Mouse (Mus musculus) myocyte (in vitro differentiated cells): ENCODE measurements at regions not wholly inside any gene's neighbourhood (a gene's known extent, or its start where the extent isn't known, plus 50 kb on each side); places are given as distances from the start of the nearest gene placed in this dataset.

ENCODE experiments used
- H3K27me3 ChIP-seq: one replicate; pipeline ENCODE4 v1.6.1; 2011; ENCODE audit not compliant: control insufficient read depth, insufficient read depth, insufficient read length
- H3K36me3 ChIP-seq: one replicate; pipeline ENCODE4 v1.6.1; 2011; ENCODE audit not compliant: control insufficient read depth, insufficient read depth
- H3K4me2 ChIP-seq: one replicate; pipeline ENCODE4 v1.6.1; 2011; ENCODE audit warnings: low read depth, control low read depth
- H3K4me3 ChIP-seq: one replicate; pipeline ENCODE4 v1.5.1; 2011; ENCODE audit warnings: mild to moderate bottlenecking, control low read depth, moderate library complexity
- H3K79me2 ChIP-seq: one replicate; pipeline ENCODE4 v1.6.1; 2011; ENCODE audit not compliant: control insufficient read depth, insufficient read depth
- H3ac ChIP-seq: one replicate; pipeline ENCODE4 v1.6.1; 2011; ENCODE audit not compliant: control insufficient read depth, insufficient read length
- CEBPB ChIP-seq: IDR thresholded peaks from 2 replicates; pipeline ENCODE4 v1.6.1; 2011; ENCODE audit warnings: mild to moderate bottlenecking, moderate library complexity; ENCODE audit not compliant: poor library complexity, insufficient read depth, severe bottlenecking
- E2F4 ChIP-seq: IDR thresholded peaks from one replicate; pipeline ENCODE4 v1.6.1; 2011; ENCODE audit warnings: mild to moderate bottlenecking, control low read depth, moderate library complexity; ENCODE audit not compliant: insufficient read depth
- MAX ChIP-seq: IDR thresholded peaks from one replicate; pipeline ENCODE4 v1.6.1; 2011; ENCODE audit warnings: low read depth, mild to moderate bottlenecking, control low read depth
- MYOD1 ChIP-seq, 3 experiments: IDR thresholded peaks; one replicate each; pipeline ENCODE4 v1.6.1; 2011; ENCODE audit warnings: control low read depth in 2 of 3, low read depth in 2 of 3, mild to moderate bottlenecking in 2 of 3, moderate library complexity in 1 of 3; ENCODE audit not compliant: insufficient read length in 2 of 3, control insufficient read depth in 1 of 3
- MYOG ChIP-seq, 3 experiments: IDR thresholded peaks; one replicate each; pipeline ENCODE4 v1.6.1; 2011; ENCODE audit warnings: control low read depth in 2 of 3, low read depth in 2 of 3, mild to moderate bottlenecking in 2 of 3; ENCODE audit not compliant: insufficient read length in 2 of 3, control insufficient read depth in 1 of 3, insufficient read depth in 1 of 3
- POLR2A ChIP-seq: IDR thresholded peaks from one replicate; pipeline ENCODE4 v1.6.1; 2011; ENCODE audit warnings: low read depth, mild to moderate bottlenecking, control low read depth, moderate library complexity; ENCODE audit not compliant: insufficient read length
- POLR2AphosphoS2 ChIP-seq: IDR thresholded peaks from one replicate; pipeline ENCODE4 v1.6.1; 2011; ENCODE audit warnings: low read depth, control low read depth; ENCODE audit not compliant: insufficient read length
- REST ChIP-seq: IDR thresholded peaks from one replicate; pipeline ENCODE4 v1.6.1; 2011; ENCODE audit warnings: mild to moderate bottlenecking, control low read depth, moderate library complexity; ENCODE audit not compliant: insufficient read depth, insufficient read length
- SRF ChIP-seq: IDR thresholded peaks from one replicate; pipeline ENCODE4 v1.6.1; 2011; ENCODE audit warnings: low read depth; ENCODE audit not compliant: control insufficient read depth, insufficient read length
- TCF12 ChIP-seq: IDR thresholded peaks from one replicate; pipeline ENCODE4 v1.6.1; 2011; ENCODE audit warnings: mild to moderate bottlenecking, control low read depth; ENCODE audit not compliant: poor library complexity, insufficient read depth, severe bottlenecking
- TCF3 ChIP-seq: IDR thresholded peaks from one replicate; pipeline ENCODE4 v1.6.1; 2011; ENCODE audit warnings: low read depth, control low read depth; ENCODE audit not compliant: insufficient read length
- USF1 ChIP-seq: IDR thresholded peaks from one replicate; pipeline ENCODE4 v1.6.1; 2011; ENCODE audit warnings: low read depth, mild to moderate bottlenecking, control low read depth, moderate library complexity

DNA sequence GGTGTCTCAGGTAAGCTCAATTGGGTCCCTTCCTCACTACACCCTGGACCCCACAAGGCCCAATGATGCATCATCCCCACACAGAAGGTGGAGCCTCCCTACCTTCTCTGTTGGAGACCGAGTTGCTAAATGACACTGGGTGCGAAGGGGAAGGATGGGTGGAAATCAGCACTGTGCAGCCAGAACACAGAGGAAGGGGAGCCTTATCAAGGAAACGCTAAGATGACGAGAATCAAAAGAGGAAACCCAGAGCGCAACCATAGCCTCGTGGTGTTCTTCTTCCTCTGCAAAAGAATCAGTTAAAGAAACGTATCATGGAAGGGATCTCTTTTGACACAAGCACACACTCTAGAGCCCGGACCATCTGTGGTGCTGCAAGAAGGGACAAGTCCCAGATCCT lies 64.6 kb downstream of the Hes1 start:
- H3K27me3 ChIP-seq = no peaks in the 10 kb centered on the region
- H3ac ChIP-seq = no peak overlapping the region
- TF ChIP-seq E2F4 = no peak
- no peak for TF ChIP-seq CEBPB
- TF ChIP-seq MYOD1 (IDR thresholded peaks at IDR 0.05; ENCODE audit: control insufficient read depth in 1 of 3, insufficient read length in 2 of 3, low read depth in 2 of 3) = no peak
- no peak for TF ChIP-seq MAX
- no peak for TF ChIP-seq POLR2AphosphoS2
- TF ChIP-seq TCF3 = no peak
- no peak for TF ChIP-seq MYOG (IDR thresholded peaks at IDR 0.05; ENCODE audit: control insufficient read depth in 1 of 3, insufficient read depth in 1 of 3, insufficient read length in 2 of 3, low read depth in 2 of 3)
- no peak for TF ChIP-seq USF1
- no peak for TF ChIP-seq REST
- TF ChIP-seq POLR2A = no peak
- TF ChIP-seq TCF12 = no peak
- TF ChIP-seq SRF = no peak
- H3K79me2 ChIP-seq = no peaks in the 10 kb centered on the region
- no peak overlapping the region for H3K4me3 ChIP-seq
- no peak overlapping the region for H3K4me2 ChIP-seq
- H3K36me3 ChIP-seq = no peaks in the 10 kb centered on the region

DNA sequence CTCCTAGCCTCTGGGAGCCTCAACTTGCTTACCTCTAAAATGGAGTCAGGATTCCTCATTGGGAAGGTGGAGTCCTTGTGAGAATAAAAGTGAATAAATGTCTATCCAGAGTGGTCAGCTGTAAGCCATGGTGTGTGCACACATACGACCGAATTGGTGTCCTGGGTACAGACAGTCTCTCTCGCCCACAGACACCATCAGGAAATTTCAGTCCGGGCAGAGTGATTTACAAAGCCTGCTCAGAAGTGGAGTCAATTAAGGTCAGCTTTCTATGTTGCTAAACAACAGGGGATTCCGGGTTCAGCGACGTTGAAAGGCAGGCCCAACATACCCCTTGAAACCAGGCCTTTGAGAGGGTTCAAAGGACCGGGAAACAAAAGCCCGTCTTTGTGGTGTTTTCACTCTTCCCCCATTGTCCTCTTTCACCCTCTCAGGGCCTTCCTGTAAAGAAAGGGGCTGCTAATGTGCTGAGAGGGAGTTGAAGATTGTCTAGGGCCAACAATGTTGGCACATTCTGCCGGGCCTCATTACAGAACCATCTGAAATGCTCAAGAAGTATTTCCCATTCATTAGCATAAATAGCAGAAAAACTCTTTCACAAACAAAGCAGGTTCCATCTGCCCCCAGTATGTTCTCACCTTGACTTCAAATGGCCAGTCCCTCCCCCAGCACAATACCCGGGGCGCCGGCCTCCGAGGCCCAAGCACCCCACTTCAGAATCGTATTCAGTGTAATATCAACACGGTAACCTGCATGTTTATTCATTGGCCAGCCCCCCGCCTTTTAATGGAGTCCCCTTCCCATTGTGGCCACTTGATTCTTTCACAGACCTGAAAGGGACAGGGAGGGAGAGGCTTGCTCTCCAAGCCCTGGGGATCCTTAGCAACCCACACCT lies 65.3 kb downstream of the Hes1 start:
- no peaks in the 10 kb centered on the region for H3K27me3 ChIP-seq
- no peak overlapping the region for H3ac ChIP-seq
- no peak overlapping the region for H3K4me3 ChIP-seq
- no peaks in the 10 kb centered on the region for H3K79me2 ChIP-seq
- no peaks in the 10 kb centered on the region for H3K36me3 ChIP-seq
- no peak overlapping the region for H3K4me2 ChIP-seq
- no peak for TF ChIP-seq TCF3
- TF ChIP-seq TCF12 = no peak
- TF ChIP-seq POLR2AphosphoS2 = no peak
- no peak for TF ChIP-seq MYOD1 (IDR thresholded peaks at IDR 0.05; ENCODE audit: control insufficient read depth in 1 of 3, insufficient read length in 2 of 3, low read depth in 2 of 3)
- no peak for TF ChIP-seq MYOG (IDR thresholded peaks at IDR 0.05; ENCODE audit: control insufficient read depth in 1 of 3, insufficient read depth in 1 of 3, insufficient read length in 2 of 3, low read depth in 2 of 3)
- no peak for TF ChIP-seq CEBPB
- no peak for TF ChIP-seq REST
- TF ChIP-seq USF1 = no peak
- TF ChIP-seq E2F4 = no peak
- TF ChIP-seq MAX = no peak
- TF ChIP-seq SRF = no peak
- no peak for TF ChIP-seq POLR2A

DNA sequence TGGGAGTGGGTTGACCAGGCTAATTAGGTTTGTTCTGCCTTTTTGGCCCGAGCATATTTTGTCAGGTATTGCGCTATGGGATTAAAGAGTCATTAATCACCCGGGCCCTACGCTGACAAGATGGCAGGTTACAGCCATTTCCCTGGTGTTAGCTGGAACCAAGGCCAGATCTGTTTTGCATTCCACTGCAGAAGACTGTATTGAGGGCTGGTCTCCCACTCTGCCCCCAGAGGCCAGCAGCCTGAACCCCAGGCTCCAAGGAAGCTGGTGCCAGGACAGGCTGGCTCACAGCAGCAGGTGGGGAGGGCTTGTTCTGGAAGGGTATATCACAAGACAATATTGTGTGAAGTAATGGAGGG lies 65.9 kb downstream of the Hes1 start:
- Histone ChIP-seq H3ac (no peak overlapping the region), H3K79me2 (no peaks in the 10 kb centered on the region), H3K4me3 (no peak overlapping the region), H3K27me3 (no peaks in the 10 kb centered on the region), H3K4me2 (no peak overlapping the region), H3K36me3 (no peaks in the 10 kb centered on the region)
- TF ChIP-seq SRF (no peak), MAX (no peak), USF1 (no peak), POLR2A (no peak), CEBPB (no peak), TCF12 (no peak), MYOG (IDR thresholded peaks at IDR 0.05; ENCODE audit: control insufficient read depth in 1 of 3, insufficient read depth in 1 of 3, insufficient read length in 2 of 3, low read depth in 2 of 3) (no peak)

DNA sequence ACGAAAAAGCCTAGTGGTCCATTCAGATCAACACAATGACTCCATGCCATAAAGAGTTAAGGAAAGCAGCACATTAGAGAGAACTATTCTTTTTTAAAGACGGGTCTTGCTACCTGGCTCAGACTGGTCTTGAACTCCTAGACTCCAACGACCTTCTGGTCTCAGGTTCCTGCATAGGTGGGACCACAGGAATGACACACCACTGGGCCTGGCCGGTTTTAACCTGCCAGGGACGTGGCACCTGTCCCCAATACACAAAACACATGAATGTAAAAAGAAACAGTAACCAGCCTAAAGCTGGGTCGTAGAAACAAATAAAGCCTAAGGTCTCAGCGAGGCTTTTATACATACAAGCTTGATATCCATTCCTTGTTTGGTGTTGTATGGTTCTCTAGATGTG lies 67.9 kb downstream of the Hes1 start:
- Histone ChIP-seq H3K4me3 (no peak overlapping the region), H3ac (no peak overlapping the region), H3K27me3 (no peaks in the 10 kb centered on the region), H3K4me2 (no peak overlapping the region), H3K79me2 (no peaks in the 10 kb centered on the region), H3K36me3 (no peaks in the 10 kb centered on the region)
- no peak for TF ChIP-seq MYOD1 (IDR thresholded peaks at IDR 0.05; ENCODE audit: control insufficient read depth in 1 of 3, insufficient read length in 2 of 3, low read depth in 2 of 3)

DNA sequence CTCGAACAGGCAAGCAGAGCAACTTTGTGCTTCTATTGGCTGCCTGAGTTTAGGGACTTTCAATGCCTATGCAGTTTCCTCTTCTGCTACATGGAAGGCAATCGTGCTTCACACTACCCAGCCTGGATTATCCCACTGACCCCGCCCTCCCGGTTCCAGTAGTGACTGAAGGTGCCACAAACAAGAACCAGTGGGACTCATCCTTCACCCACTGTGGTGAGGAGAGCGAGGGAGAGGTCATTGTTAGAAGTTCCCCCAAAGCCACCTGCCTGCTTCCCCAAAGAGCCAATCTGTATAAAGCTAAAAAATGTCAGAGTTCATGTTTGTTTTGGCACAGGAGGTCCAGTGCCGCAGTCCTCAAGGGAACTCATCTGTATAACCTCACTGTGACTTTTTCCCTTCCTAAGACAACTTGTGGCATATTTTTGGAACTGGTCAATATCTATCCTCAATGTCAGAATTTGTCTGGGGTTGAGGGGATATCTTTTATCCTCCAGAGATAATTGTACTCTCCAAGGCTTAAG lies 70.5 kb downstream of the Hes1 start:
- no peaks in the 10 kb centered on the region for H3K79me2 ChIP-seq
- TF ChIP-seq CEBPB = no peak
- TF ChIP-seq MAX = no peak
- no peak for TF ChIP-seq REST
- no peak for TF ChIP-seq MYOD1 (IDR thresholded peaks at IDR 0.05; ENCODE audit: control insufficient read depth in 1 of 3, insufficient read length in 2 of 3, low read depth in 2 of 3)
- no peak for TF ChIP-seq POLR2A
- no peak for TF ChIP-seq POLR2AphosphoS2
- no peak for TF ChIP-seq TCF12
- TF ChIP-seq USF1 = no peak
- TF ChIP-seq TCF3 = no peak
- TF ChIP-seq SRF = no peak
- no peak for TF ChIP-seq E2F4
- TF ChIP-seq MYOG (IDR thresholded peaks at IDR 0.05; ENCODE audit: control insufficient read depth in 1 of 3, insufficient read depth in 1 of 3, insufficient read length in 2 of 3, low read depth in 2 of 3) = no peak
- H3K27me3 ChIP-seq = no peaks in the 10 kb centered on the region
- H3ac ChIP-seq = no peak overlapping the region
- no peaks in the 10 kb centered on the region for H3K36me3 ChIP-seq
- no peak overlapping the region for H3K4me2 ChIP-seq
- H3K4me3 ChIP-seq = no peak overlapping the region
